Mouse (Mus musculus) lung, embryonic 16.5 days (tissue): ENCODE measurements around the gene 1110002E22Rik. TPM values are rescaled to one million over a fixed set of nuclear protein-coding genes. Genes with fewer than 3 reads are reported as not detected.

Source experiments
- polyA plus RNA-seq: library from polyadenylated mRNA; unstranded; fragments of >200 nt; fragmentation: Nextera tagmentation; extraction: Ambion mirVana; gene quantifications from 2 replicates; pipeline ENCODE4 v1.2.1, GENCODE M21; 2015

Gene 1110002E22Rik
- polyA plus RNA-seq, 1 experiment from 2014 or later, result 0.88 TPM

Other genes with a start within 250 kb of the 1110002E22Rik start
- gene H2afz, start 200.6 kb upstream of the 1110002E22Rik start, polyA plus RNA-seq, result 1,843 and 2,003 TPM in 2 replicates
- 7.4 and 9.2 TPM in 2 replicates for gene Dnajb14, start 197.4 kb upstream of the 1110002E22Rik start, polyA plus RNA-seq
- 108 and 112 TPM in 2 replicates for gene Lamtor3, start 146.5 kb upstream of the 1110002E22Rik start, polyA plus RNA-seq
- gene Dapp1, start 83.5 kb upstream of the 1110002E22Rik start, polyA plus RNA-seq, result 7.5 and 9.0 TPM in 2 replicates
- 0.11 TPM in 1 of 2 replicates, not detected in the other for gene Gm5105, start 2.3 kb downstream of the 1110002E22Rik start, polyA plus RNA-seq
- gene Trmt10a, start 78.4 kb downstream of the 1110002E22Rik start, polyA plus RNA-seq, result 9.9 and 11.4 TPM in 2 replicates
- 8.6 and 9.1 TPM in 2 replicates for gene Mttp, start 79.9 kb downstream of the 1110002E22Rik start, polyA plus RNA-seq
- 0.15 TPM in 1 of 2 replicates, not detected in the other for gene 4930579F01Rik, start 128.8 kb downstream of the 1110002E22Rik start, polyA plus RNA-seq
- 0.50 and 1.5 TPM in 2 replicates for gene Adh7, start 152.7 kb downstream of the 1110002E22Rik start, polyA plus RNA-seq
- 1,307 and 1,323 TPM in 2 replicates for gene Adh1, start 195.9 kb downstream of the 1110002E22Rik start, polyA plus RNA-seq
- 0.19 TPM in 1 of 2 replicates, not detected in the other for gene Adh6a, start 248.2 kb downstream of the 1110002E22Rik start, polyA plus RNA-seq